Mouse (Mus musculus) CD4-positive helper T cell, adult 2 months (primary cell): ENCODE measurements at regions not wholly inside any gene's neighbourhood (a gene's known extent, or its start where the extent isn't known, plus 50 kb on each side); places are given as distances from the start of the nearest gene placed in this dataset.
"Not testable (repeated sequence)": the region's sequence is repeated elsewhere in the genome, so short reads cannot be mapped to it uniquely, and the experiment has no call there.

Experiments used
- DNase-seq: peaks from one replicate; pipeline ENCODE4 v3.0.0-alpha.2; 2012; ENCODE audit warnings: low read depth, missing footprints, low spot score

DNA sequence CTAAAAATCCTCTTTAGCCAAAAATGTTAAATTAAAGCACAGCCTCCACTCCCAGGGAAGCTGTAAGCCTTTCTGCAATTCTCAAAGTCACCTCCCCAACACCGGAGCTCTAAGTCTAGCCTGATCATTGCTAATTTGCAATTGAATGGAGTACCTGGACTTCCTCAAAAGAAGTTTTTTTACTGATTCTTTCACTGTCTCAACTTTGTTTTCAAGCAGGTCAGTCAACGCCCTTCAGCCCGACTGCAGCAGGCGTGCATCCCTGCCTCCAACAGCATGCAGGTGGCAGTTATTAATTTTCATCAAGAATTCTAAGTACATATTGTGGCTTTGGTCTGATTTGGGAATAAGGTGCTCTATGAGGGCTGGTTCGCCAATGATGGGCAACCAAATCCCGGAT lies 589.0 kb upstream of the Cadm2 start:
- not testable (repeated sequence) for DNase-seq

- not testable (repeated sequence) for DNase-seq
Measured at GRCm38 (mm10) chr16:68204908-68205307, 584.2 kb upstream of the Cadm2 start.

DNA sequence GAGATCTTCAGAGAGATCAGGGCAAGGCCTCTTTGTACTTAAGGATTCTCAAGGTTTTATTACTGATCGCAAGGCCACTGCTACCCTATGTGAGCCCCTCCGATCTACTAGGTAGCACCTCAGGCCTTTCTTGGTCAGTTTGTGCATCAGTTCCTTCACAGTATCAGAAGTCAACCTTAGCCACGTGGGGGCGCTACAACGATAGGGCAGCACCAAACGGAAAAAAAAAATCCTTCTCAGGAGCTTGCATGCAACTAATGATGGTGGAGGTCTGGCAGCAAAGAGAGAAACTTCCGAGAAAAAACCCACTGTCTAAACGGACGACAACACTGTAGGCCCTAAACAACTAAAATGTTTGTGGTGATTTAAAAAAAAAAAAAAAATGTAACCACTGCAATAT lies 543.9 kb upstream of the Cadm2 start:
- peak; percentile 1 for DNase-seq

DNA sequence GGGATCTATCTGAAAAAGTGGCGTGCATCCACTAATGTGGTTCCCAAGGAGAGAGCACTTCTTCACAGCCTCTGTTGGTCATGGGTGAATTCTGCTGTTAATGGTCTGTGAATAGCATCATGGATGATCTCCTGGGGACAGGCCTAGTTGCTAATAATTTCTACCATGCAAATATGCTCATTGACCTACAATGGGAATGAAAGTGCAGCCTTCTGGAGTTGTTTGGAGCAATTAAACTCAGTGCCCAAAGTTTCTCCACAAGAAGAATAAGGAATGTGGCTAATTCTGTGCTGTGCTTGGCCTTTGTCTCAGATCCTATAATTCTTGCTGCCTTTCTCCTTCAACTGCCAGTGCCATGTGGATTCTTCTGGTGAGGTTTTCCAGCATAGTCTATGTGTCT lies 532.8 kb upstream of the Cadm2 start:
- DNase-seq, result no peak
